Mouse (Mus musculus): ENCODE measurements around the gene Nme7. TPM values are rescaled to one million over a fixed set of nuclear protein-coding genes. Genes with fewer than 3 reads are reported as not detected.
A peak's percentile ranks its signal among the peaks of the same experiment; 100 is the strongest.

The Nme7 gene
- total RNA-seq, 2 experiments from 2014 or later, result 29.0 to 62.6 TPM

DNA sequence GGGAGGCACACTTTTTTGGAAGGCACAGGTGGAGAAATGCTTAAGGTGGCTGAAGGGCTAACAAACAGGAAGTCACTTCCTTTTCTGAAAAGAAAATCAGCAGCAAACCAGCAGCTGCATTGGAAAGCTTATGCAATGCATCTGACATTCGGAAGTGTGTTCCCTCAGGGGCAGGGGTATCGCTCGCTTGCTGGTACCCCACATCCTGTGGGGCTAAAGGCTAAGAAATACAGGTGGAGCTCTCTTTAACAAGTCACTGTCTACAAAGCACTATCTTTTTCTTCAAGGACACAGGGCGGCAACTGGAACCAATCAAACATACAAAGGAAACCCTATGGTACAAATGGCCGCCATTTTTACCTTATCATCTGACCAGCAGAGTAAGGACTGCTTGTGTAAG is 149.8 kb downstream of the Nme7 start:
- no peak for ATAC-seq (replicated peaks; ENCODE audit: low FRiP score, low TSS enrichment, poor library complexity, severe bottlenecking)

GRCm38 (mm10) chr1:164454747-164455400 is 151.0 kb downstream of the Nme7 start:
- ATAC-seq (replicated peaks; ENCODE audit: low FRiP score, low TSS enrichment, poor library complexity, severe bottlenecking), result no peak

- no peak for ATAC-seq (replicated peaks; ENCODE audit: low FRiP score, low TSS enrichment, poor library complexity, severe bottlenecking)
Measured at GRCm38 (mm10) chr1:164455614-164456013, 151.7 kb downstream of the Nme7 start.

GRCm38 (mm10) chr1:164456065-164456464 is 152.1 kb downstream of the Nme7 start:
- no peak for ATAC-seq (replicated peaks; ENCODE audit: low FRiP score, low TSS enrichment, poor library complexity, severe bottlenecking)

- ATAC-seq (replicated peaks; ENCODE audit: low FRiP score, low TSS enrichment, poor library complexity, severe bottlenecking), result no peak
Measured at GRCm38 (mm10) chr1:164456731-164457130, 152.8 kb downstream of the Nme7 start.

- no peak for ATAC-seq (replicated peaks; ENCODE audit: low FRiP score, low TSS enrichment, poor library complexity, severe bottlenecking)
Measured at GRCm38 (mm10) chr1:164457531-164458244, 153.8 kb downstream of the Nme7 start.

DNA sequence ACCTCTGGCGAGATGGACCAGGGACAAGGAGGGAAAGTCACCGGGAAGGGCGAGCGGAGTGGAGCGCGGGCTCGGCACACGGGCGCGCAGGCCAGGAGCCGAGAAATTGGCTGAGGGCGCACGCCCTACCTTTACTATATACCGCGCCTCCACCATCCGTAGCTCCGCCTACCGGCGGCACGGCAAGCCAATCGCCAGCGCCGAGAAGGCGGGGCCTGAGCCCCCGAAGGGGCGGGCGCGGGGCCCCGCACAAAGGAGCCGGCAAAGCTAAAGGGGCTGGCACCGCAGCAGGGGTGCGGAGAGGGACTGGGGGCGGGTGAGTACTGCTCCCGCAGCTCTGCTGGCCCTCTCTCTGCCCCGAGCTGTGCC is 154.3 kb downstream of the Nme7 start, which contains the start of gene Atp1b1:
Gene Atp1b1, minus strand, starts transcription at position 111 of the 369 bp plus-strand sequence.
- ATAC-seq (replicated peaks; ENCODE audit: low FRiP score, low TSS enrichment, poor library complexity, severe bottlenecking), result peak; percentile 87

DNA sequence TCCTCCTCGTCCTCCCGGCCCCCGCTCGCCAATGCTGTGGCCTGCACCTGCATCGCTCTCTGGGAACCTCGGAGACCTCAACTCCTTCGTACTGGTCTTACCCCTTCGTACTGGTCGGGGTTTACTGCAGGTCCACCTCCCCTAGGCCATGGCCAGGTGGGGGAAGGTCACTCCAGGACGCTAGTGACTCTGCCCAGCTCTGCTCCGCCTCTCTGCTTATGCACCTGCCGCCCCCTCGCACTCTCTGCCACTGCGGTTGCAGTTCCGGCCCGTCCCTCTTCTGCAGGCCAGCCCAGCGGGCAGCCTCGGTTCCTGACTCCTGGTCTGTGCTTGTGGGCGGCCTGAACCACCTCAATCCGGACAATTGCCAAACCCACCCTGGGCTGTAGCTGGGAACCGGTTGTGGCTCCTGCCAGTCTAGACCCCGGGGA is 154.7 kb downstream of the Nme7 start:
- peak; percentile 54 for ATAC-seq (replicated peaks; ENCODE audit: low FRiP score, low TSS enrichment, poor library complexity, severe bottlenecking)

GRCm38 (mm10) chr1:164459127-164459905 is 155.4 kb downstream of the Nme7 start:
- peak; percentile 23; the same call in 1 of the 2 replicates for ATAC-seq (replicated peaks; ENCODE audit: low FRiP score, low TSS enrichment, poor library complexity, severe bottlenecking)

DNA sequence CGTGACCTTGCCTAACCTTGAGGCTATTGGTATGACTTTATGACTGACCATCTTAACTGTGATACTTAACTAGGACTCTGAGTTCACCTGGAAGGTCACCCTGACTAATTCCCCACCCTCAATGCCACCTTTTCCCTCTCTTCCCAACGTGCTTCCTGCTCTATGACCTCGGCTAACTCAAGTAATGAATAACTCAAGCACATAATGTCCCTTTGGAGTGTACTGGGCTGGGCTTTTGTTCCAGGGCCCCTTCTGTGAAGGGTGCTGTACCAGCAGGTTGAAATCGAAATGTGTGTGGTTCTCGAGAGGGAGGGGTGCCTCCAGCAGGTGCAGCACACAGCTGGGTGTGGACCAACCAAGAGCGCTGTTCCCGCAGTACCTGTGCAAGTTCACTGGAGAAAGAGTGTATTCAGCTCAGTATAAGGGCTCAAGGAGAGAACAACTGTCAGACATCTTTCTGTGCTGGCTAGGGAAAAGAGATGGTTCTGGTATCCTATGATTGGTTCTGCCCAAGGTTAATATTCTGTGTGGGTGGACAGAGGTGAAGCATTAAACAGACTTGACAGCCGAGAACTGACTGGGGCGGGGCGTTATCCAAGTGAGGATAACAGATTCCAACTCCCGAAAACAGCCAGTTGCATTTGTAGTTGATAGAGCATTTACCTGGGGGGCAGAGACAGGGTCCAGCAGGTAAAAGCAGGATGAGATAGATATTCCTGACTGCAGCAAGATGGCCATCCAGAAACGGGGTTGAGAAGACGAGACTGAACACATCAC is 157.2 kb downstream of the Nme7 start:
- no peak for ATAC-seq (replicated peaks; ENCODE audit: low FRiP score, low TSS enrichment, poor library complexity, severe bottlenecking)

DNA sequence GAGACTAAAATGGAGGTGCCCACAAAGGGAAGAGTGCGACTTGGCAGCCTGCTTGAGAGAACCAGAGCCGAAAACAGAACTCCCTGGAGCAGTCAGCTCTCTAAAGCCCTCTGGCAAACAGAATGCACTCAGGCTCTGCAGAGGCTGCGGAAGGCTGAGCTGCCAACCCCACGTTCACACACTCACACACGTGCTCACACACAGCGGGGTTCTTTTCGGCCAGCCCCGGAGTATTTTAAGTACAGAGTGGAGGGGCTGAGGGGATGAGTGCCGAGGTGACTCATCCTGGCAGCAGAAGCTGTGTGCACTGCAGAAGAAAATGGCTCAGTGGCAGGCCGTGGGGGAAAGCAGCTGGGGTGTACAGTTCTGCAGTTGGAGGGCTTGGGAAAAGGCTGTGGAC is 157.8 kb downstream of the Nme7 start:
- ATAC-seq (replicated peaks; ENCODE audit: low FRiP score, low TSS enrichment, poor library complexity, severe bottlenecking), result no peak

- ATAC-seq (replicated peaks; ENCODE audit: low FRiP score, low TSS enrichment, poor library complexity, severe bottlenecking), result no peak
Measured at GRCm38 (mm10) chr1:164467406-164467805, 163.5 kb downstream of the Nme7 start.

- ATAC-seq (replicated peaks; ENCODE audit: low FRiP score, low TSS enrichment, poor library complexity, severe bottlenecking), result no peak
Measured at GRCm38 (mm10) chr1:164468329-164468728, 164.4 kb downstream of the Nme7 start.

- no peak for ATAC-seq (replicated peaks; ENCODE audit: low FRiP score, low TSS enrichment, poor library complexity, severe bottlenecking)
Measured at GRCm38 (mm10) chr1:164470985-164471384, 167.1 kb downstream of the Nme7 start.

- ATAC-seq (replicated peaks; ENCODE audit: low FRiP score, low TSS enrichment, poor library complexity, severe bottlenecking), result no peak
Measured at GRCm38 (mm10) chr1:164471632-164472031, 167.7 kb downstream of the Nme7 start.

GRCm38 (mm10) chr1:164473398-164473797 is 169.5 kb downstream of the Nme7 start:
- ATAC-seq (replicated peaks; ENCODE audit: low FRiP score, low TSS enrichment, poor library complexity, severe bottlenecking), result no peak

GRCm38 (mm10) chr1:164474310-164474709 is 170.4 kb downstream of the Nme7 start:
- no peak for ATAC-seq (replicated peaks; ENCODE audit: low FRiP score, low TSS enrichment, poor library complexity, severe bottlenecking)

GRCm38 (mm10) chr1:164474778-164475511 is 171.0 kb downstream of the Nme7 start:
- no peak for ATAC-seq (replicated peaks; ENCODE audit: low FRiP score, low TSS enrichment, poor library complexity, severe bottlenecking)

- no peak for ATAC-seq (replicated peaks; ENCODE audit: low FRiP score, low TSS enrichment, poor library complexity, severe bottlenecking)
Measured at GRCm38 (mm10) chr1:164475895-164476294, 172.0 kb downstream of the Nme7 start.
